Mouse (Mus musculus): ENCODE results near the gene Olfr684.

Olfr684 gene

DNA sequence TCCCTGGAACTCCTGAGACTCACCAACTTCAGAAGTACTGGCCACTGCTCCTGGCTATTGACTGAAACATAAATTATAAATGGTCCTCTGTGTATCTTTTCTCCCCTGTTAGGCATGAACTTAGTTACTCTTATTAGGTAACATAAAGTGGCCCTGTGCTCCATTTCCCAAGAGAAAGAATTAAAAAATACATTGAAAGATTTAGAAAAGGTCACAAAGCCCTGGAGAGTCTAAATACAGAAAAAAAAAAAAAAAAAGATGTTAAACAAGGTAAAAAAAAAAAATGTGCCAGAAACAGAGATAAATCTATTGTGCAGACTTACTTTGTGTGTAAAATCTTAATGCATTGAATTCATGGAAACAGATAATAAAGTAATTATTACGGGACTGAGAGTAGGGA, at the start of gene Olfr684:
Gene Olfr684, minus strand, starts transcription at position 101 of the 400 bp plus-strand sequence.
- DNase-seq (ENCODE audit: low spot score), result no peak

DNA sequence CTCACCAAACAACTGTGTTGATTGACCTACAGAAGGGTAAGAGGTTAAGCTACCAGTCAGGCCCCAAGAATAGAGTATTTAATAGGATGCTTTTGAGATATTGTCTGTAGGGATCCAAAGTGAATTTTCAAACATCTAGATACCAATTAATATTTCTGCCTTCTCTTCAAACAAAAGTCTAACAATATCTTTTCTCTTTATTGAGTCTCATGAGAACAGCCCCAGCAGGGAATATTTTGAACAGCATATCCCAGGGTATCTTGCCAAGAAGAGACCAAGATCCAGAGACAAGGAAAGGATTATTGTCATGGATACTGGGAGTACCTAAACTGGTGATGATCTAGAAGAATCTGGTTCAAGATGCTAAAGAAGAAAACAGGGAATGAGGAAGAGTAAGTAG, 43.9 kb upstream of the Olfr684 start, which contains the start of gene Olfr686:
Gene Olfr686, minus strand, starts transcription at position 101 of the 400 bp plus-strand sequence.
- no peak for DNase-seq (ENCODE audit: low spot score)

DNA sequence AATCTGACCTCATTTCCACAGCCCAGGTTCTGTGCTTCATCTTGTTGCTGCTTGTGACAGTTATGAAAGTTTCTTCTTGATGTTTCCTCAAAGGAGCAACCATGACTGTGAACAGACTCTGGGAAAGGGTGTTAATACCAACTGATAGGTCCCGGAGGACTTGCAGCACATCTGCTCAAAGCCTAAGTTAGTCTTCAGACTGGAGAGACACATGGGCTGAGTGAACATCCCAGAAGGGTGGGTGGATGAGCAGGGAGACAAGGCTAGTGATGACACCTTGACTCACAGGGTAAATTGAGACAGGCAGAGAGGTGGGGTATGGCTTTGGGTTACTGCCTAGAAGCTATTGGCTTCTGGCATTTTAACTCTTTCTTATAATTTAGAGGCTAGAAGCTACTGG, 22.5 kb upstream of the Olfr684 start, which contains the start of gene Olfr685:
Gene Olfr685, minus strand, starts transcription at position 101 of the 400 bp plus-strand sequence.
- no peak for DNase-seq (ENCODE audit: low spot score)

DNA sequence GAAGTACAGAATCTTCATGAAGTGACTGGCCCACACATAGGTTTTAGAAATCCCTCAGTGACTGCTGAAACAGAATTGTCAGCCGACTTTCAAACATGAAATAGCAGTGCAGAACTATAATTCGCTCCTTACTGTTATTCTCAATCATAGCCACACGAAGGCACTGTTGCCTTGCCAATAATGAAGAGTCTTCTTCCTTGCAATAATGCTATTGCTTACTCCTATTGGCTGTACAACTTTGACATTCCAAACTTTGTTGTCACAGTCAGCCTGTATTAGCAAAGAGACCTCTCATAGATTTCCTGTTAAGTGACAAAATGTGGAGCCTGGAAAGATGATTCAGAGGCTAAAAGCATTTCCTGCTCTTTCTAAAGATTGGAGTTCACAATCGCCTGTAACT, 7.3 kb upstream of the Olfr684 start:
- no peak for DNase-seq (ENCODE audit: low spot score)

DNA sequence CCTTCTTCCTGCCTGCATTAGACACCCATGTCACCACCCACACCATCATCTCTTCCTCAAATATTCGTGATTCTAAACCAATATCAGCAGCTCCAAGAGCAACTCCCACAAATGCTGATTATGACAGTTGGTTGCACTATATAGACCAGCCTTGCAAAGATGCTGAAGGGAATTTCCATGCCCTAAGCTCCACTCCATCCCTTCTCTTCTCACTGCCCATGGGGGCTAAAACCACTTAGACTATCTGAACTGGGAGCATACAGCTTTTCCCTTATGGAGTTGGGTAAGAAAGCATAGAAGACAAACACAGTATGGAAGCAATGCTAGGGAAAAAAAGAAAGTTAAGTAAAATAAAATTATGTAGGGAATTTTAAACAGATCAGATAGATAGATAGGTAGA, 16.5 kb downstream of the Olfr684 start, which contains the start of gene Olfr683:
Gene Olfr683, minus strand, starts transcription at position 101 of the 400 bp plus-strand sequence.
- no peak for DNase-seq (ENCODE audit: low spot score)

DNA sequence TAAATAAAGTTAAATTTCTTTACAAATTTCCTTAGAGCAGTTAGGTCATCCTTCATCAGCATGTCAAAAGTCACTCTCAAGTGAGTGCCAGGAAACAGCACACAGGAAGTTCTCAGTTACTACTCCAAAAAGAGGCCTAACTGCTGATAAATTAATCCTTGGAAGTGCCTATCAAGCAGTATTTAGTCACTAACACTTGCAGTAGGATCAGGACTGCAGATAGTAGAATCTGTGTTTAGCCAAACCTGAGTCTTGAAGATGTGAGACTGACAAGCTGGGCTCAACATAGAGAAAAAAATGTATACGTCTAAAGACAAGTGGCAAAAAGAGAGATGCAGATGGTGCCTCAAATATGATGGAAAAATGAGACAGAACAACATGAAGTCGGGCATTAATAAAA, 22.2 kb downstream of the Olfr684 start:
- no peak for DNase-seq (ENCODE audit: low spot score)

DNA sequence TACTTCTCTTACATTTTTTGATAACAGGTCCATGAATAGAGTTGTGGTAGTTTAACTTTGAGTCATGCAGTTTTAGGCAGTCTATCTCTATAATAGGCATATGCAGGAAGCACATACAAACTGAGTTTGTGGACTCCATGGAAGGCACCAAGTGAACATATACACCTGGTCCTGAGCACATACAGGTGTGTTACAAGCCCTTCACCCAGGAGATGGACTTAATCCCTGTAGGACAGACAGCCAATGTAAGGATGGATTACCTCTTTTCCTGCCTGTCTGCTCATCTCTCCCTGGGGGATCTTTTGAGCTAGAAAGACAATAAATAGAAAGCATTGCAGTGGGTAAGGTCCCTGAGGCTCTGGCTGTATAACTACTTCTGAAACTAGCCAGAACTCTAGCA, 46.9 kb downstream of the Olfr684 start, which contains the start of gene Olfr681:
Gene Olfr681, plus strand, starts transcription at position 301 of the 400 bp plus-strand sequence.
- no peak for DNase-seq (ENCODE audit: low spot score)

Measured in layer of hippocampus, adult 9-10 months (tissue).